Mouse (Mus musculus): ENCODE measurements at regions not wholly inside any gene's neighbourhood (a gene's known extent, or its start where the extent isn't known, plus 50 kb on each side); places are given as distances from the start of the nearest gene placed in this dataset.
A peak's percentile ranks its signal among the peaks of the same experiment; 100 is the strongest.

DNA sequence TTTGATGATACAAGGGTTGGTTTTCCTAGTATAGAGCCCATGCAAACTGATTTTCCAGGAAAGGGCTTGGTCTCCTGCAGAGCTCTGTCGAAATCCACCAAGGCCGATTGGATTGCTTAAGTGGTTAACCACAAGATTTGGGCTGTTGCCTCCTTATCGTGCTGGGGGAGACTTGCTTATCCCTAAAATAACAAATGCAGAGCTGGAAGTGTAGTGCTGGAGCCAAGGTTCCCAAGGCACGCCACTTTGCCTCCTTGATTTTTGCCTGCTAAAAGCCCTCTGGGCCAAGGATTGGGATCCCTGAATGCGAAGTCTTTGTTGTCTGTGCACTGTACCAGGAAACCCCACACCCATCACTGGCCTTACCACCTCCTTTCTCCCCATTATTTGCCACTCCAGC, 52.8 kb upstream of the Tmem178 start:
- no peak for DNase-seq
- intact Hi-C loops (cut with DNase I): no loop called here

- intact Hi-C loops (cut with DNase I): no loop called here
- no peak for DNase-seq
Observed at GRCm38 (mm10) chr17:80889095-80889494, 55.3 kb upstream of the Tmem178 start.

DNA sequence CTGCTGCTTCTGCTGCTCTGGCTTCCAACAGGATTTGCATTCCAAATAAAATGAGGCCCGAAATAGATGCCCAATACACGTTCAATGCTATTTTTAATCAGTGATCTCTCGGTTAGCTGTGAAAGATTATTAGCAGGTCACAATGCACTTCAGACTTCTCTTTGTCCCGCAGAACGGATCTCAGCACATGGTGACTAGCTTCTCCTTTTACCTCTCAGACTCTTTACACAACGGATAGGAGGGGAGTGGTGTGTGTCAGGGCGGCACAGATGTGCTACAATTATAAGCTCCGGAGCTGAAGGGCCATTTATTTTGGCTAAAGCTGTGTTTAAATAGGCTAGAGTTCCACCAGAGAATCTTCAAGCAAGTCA, 56.7 kb upstream of the Tmem178 start:
- DNase-seq: no peak
- intact Hi-C loops (cut with DNase I): no loop called here

DNA sequence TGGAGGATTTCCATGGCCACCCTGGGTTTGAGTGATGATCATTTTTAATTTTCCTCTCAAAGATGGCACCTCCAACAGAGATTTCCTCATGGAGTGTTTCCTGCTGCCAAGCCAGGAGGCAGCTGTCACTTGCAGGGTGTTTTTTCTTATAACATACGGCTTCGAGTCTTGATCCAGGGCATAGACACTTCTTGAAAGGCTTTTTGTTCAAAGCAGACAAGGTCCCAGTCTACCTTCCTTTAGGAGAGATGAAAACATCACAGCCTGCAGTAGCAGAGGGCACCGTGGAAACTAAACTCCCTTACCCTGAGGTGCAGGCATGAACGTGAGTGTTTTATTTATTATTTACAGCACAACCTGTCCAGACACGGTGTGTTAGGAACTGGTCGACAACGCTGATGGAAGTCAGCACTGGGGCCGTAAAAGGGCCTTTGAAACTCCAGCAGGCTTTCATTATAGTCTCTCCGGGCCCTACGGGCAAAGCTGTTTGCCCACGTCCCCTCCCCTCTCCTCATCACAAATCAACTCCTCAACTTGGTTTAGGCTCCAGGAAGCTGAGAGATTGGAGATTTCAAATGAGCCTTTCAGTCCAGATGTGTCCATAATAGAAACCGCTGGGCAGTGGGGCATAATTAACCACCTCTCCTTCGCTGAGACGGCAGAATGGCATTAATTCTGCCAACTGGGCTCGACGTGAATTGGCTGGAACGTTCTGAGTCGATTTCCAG, 57.2 kb upstream of the Tmem178 start:
- DNase-seq: peak; percentile 64
- intact Hi-C loops (cut with DNase I): no loop called here

- intact Hi-C loops (cut with DNase I): no loop called here
- peak; percentile 43 for DNase-seq
Observed at GRCm38 (mm10) chr17:80886211-80886701, 58.2 kb upstream of the Tmem178 start.

GRCm38 (mm10) chr17:80885706-80886105, 58.7 kb upstream of the Tmem178 start:
- DNase-seq: no peak
- intact Hi-C loops (cut with DNase I): no loop called here

DNA sequence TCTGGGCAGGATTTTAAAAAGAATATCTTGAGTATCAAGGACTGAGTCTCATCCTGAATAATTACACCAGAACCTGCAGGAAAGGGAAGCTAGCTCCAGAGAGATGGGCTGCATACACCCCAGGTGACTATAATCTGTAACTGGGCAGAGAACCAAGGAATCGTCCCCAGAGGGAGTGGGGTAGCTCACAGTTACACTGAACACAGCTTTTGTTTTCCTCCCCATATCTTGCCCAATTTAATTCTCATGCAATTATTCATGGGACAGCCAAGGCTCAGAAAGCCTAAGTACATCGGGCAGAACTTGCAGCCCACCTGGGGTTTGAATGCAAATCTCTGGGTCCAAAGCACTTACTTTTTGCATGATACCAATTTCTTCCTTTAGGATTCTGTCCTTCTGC, 59.5 kb upstream of the Tmem178 start:
- peak; percentile 47 for DNase-seq
- intact Hi-C loops (cut with DNase I): no loop called here

GRCm38 (mm10) chr17:80882476-80882875, 62.0 kb upstream of the Tmem178 start:
- intact Hi-C loops (cut with DNase I): no loop called here
- DNase-seq: no peak

DNA sequence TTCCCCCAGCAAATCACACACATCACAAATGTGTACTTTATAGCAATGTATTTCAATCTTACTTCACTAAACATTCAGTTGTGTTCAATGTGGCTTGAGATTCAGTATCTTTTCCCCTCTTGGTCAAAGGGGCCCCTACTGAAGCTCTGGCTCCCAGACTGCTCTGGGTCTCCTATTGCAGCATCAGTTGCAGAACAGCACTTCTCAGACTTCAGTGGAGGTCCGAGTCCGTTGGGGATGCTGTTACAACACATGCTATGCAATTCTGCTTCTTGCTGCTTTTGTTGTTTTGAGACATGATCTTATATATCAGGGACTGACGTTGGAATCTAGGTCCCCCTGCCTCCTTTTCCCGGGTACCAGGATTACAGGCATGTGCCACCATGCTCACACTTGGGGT, 64.1 kb upstream of the Tmem178 start:
- intact Hi-C loops (cut with DNase I): no loop called here
- DNase-seq: no peak

GRCm38 (mm10) chr17:80875352-80876044, 68.9 kb upstream of the Tmem178 start:
- intact Hi-C loops (cut with DNase I): no loop called here
- DNase-seq: peak; percentile 80

DNA sequence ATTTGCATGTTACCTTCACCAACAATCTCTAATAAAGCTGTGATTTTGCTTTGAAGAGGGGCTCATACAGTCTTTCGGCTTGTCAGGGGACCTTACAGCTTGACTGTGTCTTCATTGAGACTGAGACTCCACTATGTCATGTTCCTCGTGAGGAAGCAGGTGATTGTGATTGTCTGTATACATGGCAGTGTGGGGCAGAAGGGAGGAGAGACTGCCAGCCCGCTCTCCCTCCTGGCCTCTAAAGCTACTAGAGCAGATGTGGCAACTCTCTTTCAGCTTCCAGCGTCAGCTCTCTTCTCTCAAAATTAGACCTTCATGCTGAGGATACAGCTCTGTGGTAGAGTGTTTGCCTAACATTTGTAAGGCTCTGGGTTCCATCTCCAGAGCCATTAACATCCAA, 73.5 kb upstream of the Tmem178 start:
- intact Hi-C loops (cut with DNase I): no loop called here
- no peak for DNase-seq

- intact Hi-C loops (cut with DNase I): no loop called here
- no peak for DNase-seq
Observed at GRCm38 (mm10) chr17:80862338-80862737, 82.1 kb upstream of the Tmem178 start.

GRCm38 (mm10) chr17:80846996-80847810, 97.2 kb upstream of the Tmem178 start:
- intact Hi-C loops (cut with DNase I): no loop called here
- peak; percentile 76 for DNase-seq

- intact Hi-C loops (cut with DNase I): no loop called here
- DNase-seq: no peak
Observed at GRCm38 (mm10) chr17:80845349-80845748, 99.1 kb upstream of the Tmem178 start.

DNA sequence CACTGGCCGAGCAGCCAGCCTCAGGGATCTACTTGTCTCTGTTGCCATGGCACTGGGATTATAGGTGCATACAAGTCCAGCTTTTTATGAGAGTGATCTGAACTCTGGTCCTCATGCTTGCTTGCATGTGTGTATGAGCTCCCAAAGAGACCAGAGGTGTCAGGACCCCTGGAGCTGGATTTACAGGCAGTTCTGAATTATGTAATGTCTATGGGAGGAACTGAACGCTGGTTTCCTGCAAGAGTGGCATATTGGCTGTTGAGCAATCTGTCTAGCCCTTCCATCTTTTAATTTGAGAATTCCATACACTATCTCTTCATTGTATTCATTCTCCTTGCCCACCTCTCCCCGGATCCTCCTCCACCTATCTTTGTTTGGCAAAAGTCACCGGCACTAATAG, 102.5 kb upstream of the Tmem178 start:
- intact Hi-C loops (cut with DNase I): no loop called here
- DNase-seq: no peak

DNA sequence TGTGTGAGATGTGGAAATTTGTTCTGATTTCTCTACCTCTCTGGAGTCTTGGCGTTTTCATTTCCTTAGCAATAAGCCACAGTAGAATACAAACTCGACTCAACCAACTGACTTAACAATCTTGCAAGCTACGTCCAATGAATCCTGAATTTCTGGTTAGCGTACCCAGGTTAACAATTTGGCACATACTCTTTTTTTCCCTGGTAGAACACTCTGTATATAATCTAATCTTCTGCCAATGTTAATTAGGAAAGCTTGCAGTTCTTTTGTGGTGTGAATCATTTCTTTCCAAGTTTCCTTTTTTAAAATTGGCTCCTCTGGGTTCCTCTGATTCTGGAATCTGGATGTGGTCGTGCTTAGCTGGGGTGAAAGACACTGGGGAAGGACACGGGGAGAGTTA, 103.5 kb upstream of the Tmem178 start:
- intact Hi-C loops (cut with DNase I): no loop called here
- DNase-seq: no peak

- DNase-seq: no peak
- intact Hi-C loops (cut with DNase I): no loop called here
Observed at GRCm38 (mm10) chr17:80840452-80840851, 104.0 kb upstream of the Tmem178 start.

- intact Hi-C loops (cut with DNase I): no loop called here
- DNase-seq: no peak
Observed at GRCm38 (mm10) chr17:80834701-80835100, 106.4 kb upstream of the Map4k3 start.

- intact Hi-C loops (cut with DNase I): no loop called here
Observed at GRCm38 (mm10) chr17:80834176-80834517, 105.9 kb upstream of the Map4k3 start.

GRCm38 (mm10) chr17:80833355-80834175, 105.3 kb upstream of the Map4k3 start:
- intact Hi-C loops (cut with DNase I): no loop called here

More at GRCm38 (mm10) chr17:80834176-80834517, 105.9 kb upstream of the Map4k3 start:
- DNase-seq: no peak

GRCm38 (mm10) chr17:80831686-80832085, 103.4 kb upstream of the Map4k3 start:
- intact Hi-C loops (cut with DNase I): no loop called here
- no peak for DNase-seq

More at GRCm38 (mm10) chr17:80833355-80834175, 105.3 kb upstream of the Map4k3 start:
- no peak for DNase-seq
